Mouse (Mus musculus) hindbrain, embryonic 12.5 days (tissue): ENCODE measurements around the gene 4930415O20Rik. TPM values are rescaled to one million over a fixed set of nuclear protein-coding genes. Genes with fewer than 3 reads are reported as not detected.

Experiments
- ATAC-seq: fragments of 200-750 bp; cut with Nextera tagmentation; 2 replicates; pipeline ENCODE4 v1.8.0; 2017; ENCODE audit warnings: moderate TSS enrichment; ENCODE audit not compliant: low FRiP score
- H3K27ac ChIP-seq: fragments of 300-500 bp; sonication (generic); 2 replicates; pipeline ENCODE4 v1.5.1; 2016; ENCODE audit warnings: mild to moderate bottlenecking
- H3K27me3 ChIP-seq: fragments of 300-500 bp; sonication (generic); 2 replicates; pipeline ENCODE4 v1.6.1; 2016; ENCODE audit warnings: mild to moderate bottlenecking
- H3K36me3 ChIP-seq: fragments of 300-500 bp; sonication (generic); 2 replicates; pipeline ENCODE4 v1.6.1; 2016; ENCODE audit warnings: mild to moderate bottlenecking
- H3K4me1 ChIP-seq: fragments of 300-500 bp; sonication (generic); 2 replicates; pipeline ENCODE4 v1.6.1; 2016
- H3K4me2 ChIP-seq: fragments of 300-500 bp; sonication (generic); replicated peaks from 2 replicates; pipeline ENCODE4 v1.6.1; 2016; ENCODE audit warnings: mild to moderate bottlenecking
- H3K4me3 ChIP-seq: fragments of 300-500 bp; sonication (generic); 2 replicates; pipeline ENCODE4 v1.5.1; 2016; ENCODE audit warnings: mild to moderate bottlenecking
- H3K9ac ChIP-seq: fragments of 300-500 bp; sonication (generic); 2 replicates; pipeline ENCODE4 v1.6.1; 2016; ENCODE audit warnings: mild to moderate bottlenecking, moderate library complexity
- H3K9me3 ChIP-seq: fragments of 300-500 bp; sonication (generic); replicated peaks from 2 replicates; pipeline ENCODE4 v1.6.1; 2016; ENCODE audit warnings: mild to moderate bottlenecking
- WGBS: fragments of 180-500 bp; shearing (Covaris S2); methylation state at CpG from one replicate; pipeline ENCODE4 v1.1.7; 2016; 5-methylcytosine and 5-hydroxymethylcytosine counted together
- polyA plus RNA-seq: library from polyadenylated mRNA; unstranded; fragments of >200 nt; fragmentation: Nextera tagmentation; extraction: Ambion mirVana; gene quantifications from 2 replicates; pipeline ENCODE4 v1.2.1, GENCODE M21; 2016

Gene 4930415O20Rik
- polyA plus RNA-seq, 1 experiment from 2014 or later, result 0.43 TPM

DNA sequence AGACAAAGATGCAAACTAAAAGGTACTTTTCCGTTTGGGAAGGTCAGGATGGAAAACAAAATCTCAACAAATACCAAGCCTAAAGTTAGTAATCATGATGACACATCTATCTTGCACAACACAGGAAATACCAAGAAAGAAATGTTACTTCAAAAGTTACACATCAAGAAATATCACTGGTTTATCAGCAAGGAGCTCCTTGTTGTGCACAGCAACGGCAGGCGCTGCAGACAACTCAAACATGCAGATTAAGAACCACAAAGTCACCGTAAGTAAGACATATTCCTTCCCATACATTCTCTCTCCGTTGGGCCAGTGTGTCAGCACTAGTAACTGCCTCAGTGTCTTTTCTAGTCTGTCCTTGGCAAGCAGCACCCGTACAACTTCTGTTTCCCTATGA, 29.7 kb upstream of the 4930415O20Rik start:
- Histone ChIP-seq H3K9ac (no peak overlapping the region), H3K4me1 (no peaks in the 10 kb centered on the region), H3K27ac (no peak overlapping the region), H3K9me3 (no peaks in the 10 kb centered on the region), H3K27me3 (no peaks in the 10 kb centered on the region), H3K36me3 (peaks cover 54% of the 10 kb centered on the region), H3K4me2 (no peak overlapping the region), H3K4me3 (no peak overlapping the region)
- WGBS, result 92% methylated on average over 6 of the region's 6 CpGs
- no peak for ATAC-seq

DNA sequence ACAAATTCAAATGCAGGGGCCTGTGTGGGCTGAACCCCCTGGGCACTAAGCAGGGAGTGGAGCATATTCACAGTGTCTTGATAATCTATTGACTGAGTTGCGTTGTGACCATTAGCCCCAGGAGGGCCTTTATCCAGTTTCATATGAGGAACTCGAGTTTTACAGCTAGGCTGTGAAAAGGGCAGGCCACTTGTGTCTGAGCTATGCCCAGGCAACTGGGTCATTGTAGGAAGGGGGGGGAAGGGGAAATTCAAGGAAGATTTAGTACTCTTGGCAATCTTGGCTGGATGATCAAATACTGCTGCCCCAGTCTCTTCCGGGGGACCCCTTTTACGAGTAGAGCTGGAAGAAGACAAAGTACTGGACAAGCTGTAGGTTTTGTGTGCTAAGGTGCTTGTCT, 27.5 kb upstream of the 4930415O20Rik start:
- Histone ChIP-seq H3K4me2 (no peak overlapping the region), H3K4me3 (no peak overlapping the region), H3K9me3 (no peaks in the 10 kb centered on the region), H3K27ac (no peak overlapping the region), H3K27me3 (no peaks in the 10 kb centered on the region), H3K36me3 (peaks cover 69% of the 10 kb centered on the region), H3K9ac (no peak overlapping the region), H3K4me1 (no peaks in the 10 kb centered on the region)
- 88% methylated on average over 4 of the region's 4 CpGs for WGBS
- no peak for ATAC-seq

DNA sequence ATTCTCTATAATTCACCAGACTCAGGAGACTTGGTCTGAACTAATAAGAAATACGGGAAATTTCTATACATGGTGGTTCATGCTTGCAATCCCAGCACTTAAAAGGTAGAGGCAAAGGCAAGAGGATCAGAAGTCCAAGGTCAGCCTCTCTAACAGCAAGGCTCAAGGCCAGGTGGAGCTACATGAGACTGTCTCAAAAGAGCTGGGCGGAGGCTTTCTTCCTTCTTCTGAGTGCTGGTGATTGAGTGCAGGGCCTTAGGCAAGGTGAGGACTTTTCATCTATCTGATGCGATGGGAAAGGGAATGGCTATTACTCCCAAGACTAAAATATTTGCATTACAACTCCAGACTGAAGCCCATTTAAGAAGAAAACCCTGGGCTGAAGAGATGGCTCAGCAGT, 25.7 kb upstream of the 4930415O20Rik start:
- WGBS, result 96% methylated on average over 3 of the region's 3 CpGs
- H3K27me3 ChIP-seq, result no peaks in the 10 kb centered on the region
- no peak overlapping the region for H3K4me2 ChIP-seq
- H3K27ac ChIP-seq, result no peak overlapping the region
- H3K9me3 ChIP-seq, result no peaks in the 10 kb centered on the region
- no peak for ATAC-seq
- H3K4me3 ChIP-seq, result no peak overlapping the region
- H3K36me3 ChIP-seq, result peaks cover 70% of the 10 kb centered on the region
- no peak overlapping the region for H3K9ac ChIP-seq
- no peaks in the 10 kb centered on the region for H3K4me1 ChIP-seq

DNA sequence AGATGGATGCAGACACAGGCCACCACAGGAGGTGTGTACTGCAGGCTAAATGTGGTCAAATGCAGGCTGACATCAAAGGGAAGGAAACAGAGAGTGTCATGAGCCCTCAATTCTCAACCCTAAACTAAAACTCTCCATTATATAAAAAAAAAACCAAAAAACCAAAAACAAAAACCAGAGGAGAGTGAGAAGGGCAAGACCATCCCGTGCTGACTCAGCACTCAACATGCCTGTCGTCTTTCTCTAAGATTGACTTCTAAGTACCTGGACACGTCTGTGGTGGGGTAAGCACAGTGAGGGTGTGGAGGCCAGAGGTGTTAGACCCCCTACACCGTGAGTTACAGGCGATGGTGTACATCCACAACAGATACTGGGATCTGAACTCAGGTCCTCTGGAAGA, 24.0 kb upstream of the 4930415O20Rik start:
- Histone ChIP-seq H3K4me3 (no peak overlapping the region), H3K27me3 (no peaks in the 10 kb centered on the region), H3K9ac (no peak overlapping the region), H3K36me3 (peaks cover 81% of the 10 kb centered on the region), H3K4me1 (no peaks in the 10 kb centered on the region), H3K9me3 (no peaks in the 10 kb centered on the region), H3K4me2 (no peak overlapping the region), H3K27ac (no peak overlapping the region)
- no peak for ATAC-seq
- WGBS, result 89% methylated on average over 5 of the region's 5 CpGs

DNA sequence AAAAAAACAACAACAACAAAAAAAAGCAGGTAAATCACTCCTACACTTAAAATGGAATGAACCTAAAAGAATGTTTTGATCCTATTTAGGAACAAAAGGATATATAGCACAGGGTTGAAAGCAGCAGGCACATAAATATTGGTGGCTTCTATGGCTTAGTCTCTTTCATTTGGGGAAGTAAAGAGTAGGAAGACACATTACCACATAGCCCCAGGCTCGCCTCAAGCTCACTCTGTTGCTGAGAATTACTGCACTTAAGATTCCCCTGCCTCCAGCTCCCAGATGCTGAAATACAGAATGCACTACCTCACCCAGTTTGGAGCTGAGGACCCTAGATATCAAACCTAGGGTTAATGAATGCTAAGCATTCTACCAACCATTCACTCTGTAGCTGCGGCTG, 18.0 kb upstream of the 4930415O20Rik start:
- no peak overlapping the region for H3K4me2 ChIP-seq
- H3K9me3 ChIP-seq, result no peaks in the 10 kb centered on the region
- 97% methylated on average over 2 of the region's 2 CpGs for WGBS
- H3K4me3 ChIP-seq, result no peak overlapping the region
- no peak for ATAC-seq
- no peak overlapping the region for H3K27ac ChIP-seq
- no peaks in the 10 kb centered on the region for H3K27me3 ChIP-seq
- peaks cover 57% of the 10 kb centered on the region for H3K36me3 ChIP-seq
- no peaks in the 10 kb centered on the region for H3K4me1 ChIP-seq
- H3K9ac ChIP-seq, result no peak overlapping the region

DNA sequence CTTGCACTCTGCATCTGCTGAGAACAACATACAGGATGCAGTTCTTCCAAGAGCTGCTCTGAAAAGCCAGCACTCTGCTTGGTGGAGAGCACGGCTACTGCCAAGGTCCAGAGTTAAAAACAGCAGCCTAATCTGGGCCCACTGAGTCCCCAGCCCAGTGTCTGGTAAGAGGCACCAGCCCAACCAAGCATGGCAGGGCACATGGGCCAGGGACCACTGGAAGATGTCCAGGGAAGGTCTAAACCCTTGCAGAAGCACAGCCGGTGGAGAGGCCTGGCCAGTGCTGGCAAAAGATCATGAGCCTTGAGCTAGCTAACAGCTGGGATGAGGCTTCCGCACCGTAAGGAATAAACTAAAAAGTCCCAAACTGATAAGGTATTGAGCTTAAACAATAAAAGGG, 14.9 kb upstream of the 4930415O20Rik start:
- Histone ChIP-seq H3K27ac (no peak overlapping the region), H3K4me3 (no peak overlapping the region), H3K9ac (no peak overlapping the region), H3K4me1 (no peaks in the 10 kb centered on the region), H3K9me3 (no peaks in the 10 kb centered on the region), H3K27me3 (no peaks in the 10 kb centered on the region), H3K4me2 (no peak overlapping the region), H3K36me3 (peaks cover 62% of the 10 kb centered on the region)
- 94% methylated on average over 4 of the region's 4 CpGs for WGBS
- no peak for ATAC-seq

DNA sequence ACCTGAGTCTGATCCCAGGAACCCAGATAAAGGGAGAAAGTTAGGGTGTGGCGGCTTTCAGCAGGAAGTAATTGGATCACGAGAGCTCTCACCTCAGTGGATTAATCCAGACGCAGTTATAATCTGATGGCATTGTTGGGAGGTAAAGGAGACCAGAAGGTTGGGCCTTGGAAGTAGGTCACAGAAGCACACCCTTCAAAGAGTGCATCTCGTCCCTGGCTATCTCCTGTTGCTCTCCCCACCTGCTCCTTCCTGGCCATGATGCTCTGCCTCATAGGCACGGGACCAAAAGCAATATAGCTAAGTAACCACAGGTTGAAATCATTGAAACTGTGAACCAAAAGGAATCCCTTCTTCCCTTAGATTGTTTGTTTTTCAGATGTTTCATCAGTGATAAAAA, 13.6 kb upstream of the 4930415O20Rik start:
- WGBS, result 98% methylated on average over 5 of the region's 5 CpGs
- Histone ChIP-seq H3K27me3 (no peaks in the 10 kb centered on the region), H3K4me2 (no peak overlapping the region), H3K36me3 (peaks cover 49% of the 10 kb centered on the region), H3K4me3 (no peak overlapping the region), H3K9me3 (no peaks in the 10 kb centered on the region), H3K9ac (no peak overlapping the region), H3K27ac (no peak overlapping the region), H3K4me1 (0 out of 2 replicates have a peak, but pooled peaks cover 2% of the 10 kb centered on the region)
- no peak for ATAC-seq

DNA sequence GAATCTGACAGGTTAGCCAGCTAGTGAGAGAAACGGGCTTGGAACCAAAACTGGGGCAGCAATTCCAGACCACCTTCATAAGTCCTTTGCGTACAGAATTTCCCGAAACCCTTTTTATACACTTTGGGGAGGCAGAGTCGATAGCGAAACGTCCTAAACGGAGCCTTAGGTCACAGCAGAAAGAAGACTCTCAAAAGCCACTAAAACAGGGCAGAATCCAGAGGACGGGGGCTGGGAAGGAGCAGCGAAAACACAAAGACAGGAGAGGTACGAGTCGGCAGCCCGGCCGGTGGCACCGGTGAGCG, 3.9 kb upstream of the 4930415O20Rik start:
- no peak for ATAC-seq
- peaks cover 30% of the 10 kb centered on the region for H3K4me1 ChIP-seq
- H3K27me3 ChIP-seq, result no peaks in the 10 kb centered on the region
- peak overlapping the region; percentile 89 for H3K9ac ChIP-seq
- H3K36me3 ChIP-seq, result peaks cover 12% of the 10 kb centered on the region
- no peaks in the 10 kb centered on the region for H3K9me3 ChIP-seq
- 1% methylated on average over 15 of the region's 15 CpGs for WGBS
- peak overlapping the region; percentile 92 for H3K4me2 ChIP-seq
- H3K27ac ChIP-seq, result peak overlapping the region; percentile 92
- H3K4me3 ChIP-seq, result peak overlapping the region; percentile 69

DNA sequence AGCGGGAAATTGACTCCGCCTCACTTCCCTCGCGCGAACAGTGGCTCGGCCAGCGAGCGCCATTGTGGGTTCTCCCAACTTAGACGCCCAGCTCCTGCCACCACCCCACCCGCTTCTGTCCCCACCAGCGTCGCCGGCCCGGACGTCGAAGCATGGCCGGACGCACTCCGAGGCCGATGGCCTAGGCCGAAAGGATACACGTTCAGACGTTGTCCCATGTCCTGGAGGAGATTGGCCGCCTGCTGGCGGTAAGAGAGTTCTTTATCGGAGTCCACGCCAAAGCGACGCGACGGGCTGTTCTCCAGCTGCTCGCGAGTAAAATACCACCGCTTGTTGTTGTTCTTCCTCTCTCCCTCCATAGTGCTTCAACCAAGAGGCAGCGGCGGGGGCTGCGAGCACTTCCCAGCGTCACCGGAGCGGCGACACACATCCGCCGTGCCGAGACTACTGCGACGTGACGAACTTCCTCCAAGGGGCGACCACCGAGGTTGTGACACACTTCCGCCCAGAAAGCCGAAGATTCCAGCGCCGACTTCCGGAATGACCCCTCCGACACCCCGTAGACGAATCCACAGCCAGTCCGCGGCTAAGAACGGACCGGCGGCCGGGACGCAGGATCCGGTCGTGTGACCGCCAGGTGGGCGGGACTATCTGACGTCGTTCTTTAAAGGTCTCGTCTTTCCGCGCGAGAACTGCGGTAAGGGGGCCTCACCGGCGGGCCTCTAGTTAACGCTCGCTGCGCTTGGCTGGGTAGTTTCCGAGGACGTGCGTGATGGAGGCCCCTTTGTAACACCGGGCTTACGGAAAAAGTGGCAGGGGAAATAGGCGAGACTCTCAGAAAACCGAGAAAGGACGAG, 3.3 kb upstream of the 4930415O20Rik start:
- Histone ChIP-seq H3K36me3 (peaks cover 12% of the 10 kb centered on the region), H3K9ac (peak overlapping the region; percentile 89), H3K4me2 (peak overlapping the region; percentile 92), H3K27ac (peak overlapping the region; percentile 94), H3K4me1 (peaks cover 29% of the 10 kb centered on the region), H3K27me3 (no peaks in the 10 kb centered on the region), H3K9me3 (no peaks in the 10 kb centered on the region), H3K4me3 (peak overlapping the region; percentile 69)
- peak; percentile 98 for ATAC-seq
- WGBS, result under 1% methylated on average over 88 of the region's 88 CpGs

DNA sequence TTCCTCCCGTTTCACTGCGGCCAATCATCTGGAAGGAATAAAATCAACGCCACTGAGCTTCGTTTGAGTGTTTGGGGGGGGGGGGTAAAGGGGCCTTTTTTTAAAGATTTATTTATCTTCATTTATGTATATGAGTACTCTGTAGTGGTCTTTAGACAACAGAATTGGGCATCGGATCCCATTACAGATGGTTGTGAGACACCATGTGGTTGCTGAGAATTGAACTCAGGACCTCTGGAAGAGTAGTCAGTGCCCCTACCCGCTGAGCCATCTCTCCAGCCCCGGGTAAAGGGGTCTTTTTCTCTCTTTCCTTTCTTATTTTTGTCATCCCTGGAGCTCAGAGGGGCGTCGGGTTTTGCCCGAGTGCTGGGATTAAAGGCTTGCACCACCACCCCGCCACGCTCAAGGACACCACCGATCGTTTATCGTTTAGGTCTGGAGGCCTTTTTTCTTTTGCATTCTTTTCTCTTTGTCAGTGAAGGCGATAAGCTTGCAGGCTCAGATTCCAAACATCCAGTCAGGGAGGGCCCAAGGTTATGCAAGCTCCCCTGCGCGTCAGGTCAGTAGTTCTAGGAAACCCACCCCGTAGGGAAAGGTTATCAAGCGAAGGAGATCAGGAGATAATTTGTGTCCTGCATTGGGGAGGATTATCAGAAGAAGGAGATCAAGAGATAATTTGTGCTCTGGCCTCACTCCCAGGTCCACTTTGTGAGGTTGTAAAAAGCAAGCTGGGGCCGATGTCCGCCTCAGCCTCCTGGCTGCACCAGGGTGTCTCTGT, 2.4 kb upstream of the 4930415O20Rik start:
- 13% methylated on average over 22 of the region's 22 CpGs for WGBS
- Histone ChIP-seq H3K27ac (peak overlapping the region; percentile 94), H3K27me3 (no peaks in the 10 kb centered on the region), H3K4me3 (peak overlapping the region; percentile 69), H3K36me3 (peaks cover 3% of the 10 kb centered on the region), H3K9me3 (no peaks in the 10 kb centered on the region), H3K4me2 (peak overlapping the region; percentile 74), H3K9ac (peak overlapping the region; percentile 88), H3K4me1 (peaks cover 29% of the 10 kb centered on the region)
- 0 out of 2 replicates have a peak, but pooled peaks have one; percentile 22 for ATAC-seq

DNA sequence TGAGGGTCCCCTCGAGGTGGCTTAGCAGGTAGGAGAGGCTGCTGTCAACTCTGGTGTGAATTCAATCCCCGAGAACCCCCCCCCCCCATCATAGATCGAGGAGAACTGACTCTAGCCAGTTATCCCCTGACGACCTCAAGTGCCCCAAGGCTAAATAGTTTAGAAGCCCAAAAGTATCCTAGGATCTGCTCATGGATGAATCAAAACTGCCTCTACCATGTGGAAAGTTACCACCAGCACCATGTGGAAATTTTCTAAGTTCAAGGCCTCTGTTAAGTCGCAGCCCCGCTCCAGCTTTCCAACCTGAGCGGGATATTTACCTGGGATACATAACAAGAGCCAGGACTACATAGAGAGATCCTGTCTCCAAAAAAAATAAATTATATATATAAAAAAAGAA, 1.6 kb upstream of the 4930415O20Rik start:
- Histone ChIP-seq H3K27me3 (no peaks in the 10 kb centered on the region), H3K9ac (peak overlapping the region; percentile 88; the same call in 1 of the 2 replicates), H3K9me3 (no peaks in the 10 kb centered on the region), H3K4me1 (peaks cover 29% of the 10 kb centered on the region), H3K4me3 (peak overlapping the region; percentile 69), H3K27ac (0 out of 2 replicates have a peak overlapping the region, but pooled peaks have one; percentile 4), H3K36me3 (no peaks in the 10 kb centered on the region), H3K4me2 (peak overlapping the region; percentile 74)
- no peak for ATAC-seq
- 74% methylated on average over 7 of the region's 7 CpGs for WGBS

DNA sequence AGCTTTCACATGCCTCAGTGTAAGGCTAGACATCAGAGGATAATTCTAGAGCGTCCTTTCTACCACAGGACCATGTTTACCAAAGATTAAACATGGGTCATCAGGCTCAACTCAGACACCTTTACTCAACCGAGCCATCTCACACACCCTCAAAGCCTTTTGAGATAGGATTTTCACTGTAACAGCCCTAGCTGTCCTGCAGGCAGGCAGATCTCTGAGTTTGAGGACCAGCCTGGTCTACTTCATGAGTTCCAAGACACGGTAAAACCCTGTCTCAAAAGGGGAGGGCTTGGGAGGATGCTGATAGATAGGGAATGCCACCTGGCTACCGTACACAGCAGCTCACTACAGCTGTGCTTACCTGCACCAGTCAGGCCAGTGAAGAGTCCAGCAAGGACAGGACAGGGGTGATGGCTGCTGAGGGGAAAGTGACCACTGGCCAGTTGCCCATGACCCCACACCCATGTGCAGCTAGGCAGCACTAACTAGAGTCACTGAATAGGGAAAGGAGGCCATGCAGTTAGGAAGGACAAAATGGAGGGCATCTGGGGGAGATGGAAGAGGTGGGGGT, 924 bp upstream of the 4930415O20Rik start:
- no peak for ATAC-seq
- no peak overlapping the region for H3K27ac ChIP-seq
- H3K4me1 ChIP-seq, result peaks cover 26% of the 10 kb centered on the region
- no peaks in the 10 kb centered on the region for H3K36me3 ChIP-seq
- H3K9ac ChIP-seq, result no peak overlapping the region
- H3K4me3 ChIP-seq, result no peak overlapping the region
- H3K27me3 ChIP-seq, result no peaks in the 10 kb centered on the region
- H3K9me3 ChIP-seq, result no peaks in the 10 kb centered on the region
- 88% methylated on average over 4 of the region's 4 CpGs for WGBS
- H3K4me2 ChIP-seq, result no peak overlapping the region
